Mouse (Mus musculus): Measurements from ENCODE around the gene Pou3f4. TPM values are rescaled to one million over a fixed set of nuclear protein-coding genes. Genes with fewer than 3 reads are reported as not detected.

Pou3f4 gene
- total and polyA plus RNA-seq, 2 experiments from 2014 or later: 5.1 to 19.3 TPM

- Histone ChIP-seq H3K4me1 (ENCODE audit: insufficient read depth, low read length) (no peaks in the 10 kb centered on the region), H3K9me3 (ENCODE audit: low read length) (no peaks in the 10 kb centered on the region), H3K9ac (replicated peaks; ENCODE audit: low read length) (no peak overlapping the region), H3K4me3 (ENCODE audit: low read length) (peak overlapping the region; percentile 10), H3K36me3 (ENCODE audit: insufficient read depth, low read length) (no peaks in the 10 kb centered on the region), H3K27me3 (ENCODE audit: insufficient read depth, low read length) (no peaks in the 10 kb centered on the region), H3K27ac (0 out of 2 replicates have a peak overlapping the region, but pooled peaks have one; percentile 20), H3K4me2 (ENCODE audit: low read depth, low read length) (peak overlapping the region; percentile 58)
- no peak for DNase-seq (ENCODE audit: low spot score)
- no peak for TF ChIP-seq CTCF (IDR thresholded peaks at IDR 0.05; ENCODE audit: low read depth)
- ATAC-seq: no peak
- WGBS: 31% methylated on average over 5 of the region's 5 CpGs
Observed at GRCm38 (mm10) chrX:110812071-110812470, 2.0 kb upstream of the Pou3f4 start.

- no peaks in the 10 kb centered on the region for H3K36me3 ChIP-seq (ENCODE audit: insufficient read depth, low read length)
- H3K4me2 ChIP-seq (ENCODE audit: low read depth, low read length): peak overlapping the region; percentile 58
- TF ChIP-seq CTCF (IDR thresholded peaks at IDR 0.05; ENCODE audit: low read depth): no peak
- no peaks in the 10 kb centered on the region for H3K27me3 ChIP-seq (ENCODE audit: insufficient read depth, low read length)
- H3K4me3 ChIP-seq (ENCODE audit: low read length): peak overlapping the region; percentile 52
- no peak for ATAC-seq
- DNase-seq (ENCODE audit: low spot score): no peak
- no peak overlapping the region for H3K9ac ChIP-seq (replicated peaks; ENCODE audit: low read length)
- H3K9me3 ChIP-seq (ENCODE audit: low read length): no peaks in the 10 kb centered on the region
- peak overlapping the region; percentile 26; the same call in 1 of the 2 replicates for H3K27ac ChIP-seq
- 29% methylated on average over 5 of the region's 5 CpGs for WGBS
- H3K4me1 ChIP-seq (ENCODE audit: insufficient read depth, low read length): no peaks in the 10 kb centered on the region
Observed at GRCm38 (mm10) chrX:110813401-110813800, 679 bp upstream of the Pou3f4 start.

GRCm38 (mm10) chrX:110814592-110815548 is 790 bp downstream of the Pou3f4 start:
- Histone ChIP-seq H3K9ac (replicated peaks; ENCODE audit: low read length) (peak overlapping the region; percentile 51), H3K36me3 (ENCODE audit: insufficient read depth, low read length) (no peaks in the 10 kb centered on the region), H3K9me3 (ENCODE audit: low read length) (no peaks in the 10 kb centered on the region), H3K27me3 (ENCODE audit: insufficient read depth, low read length) (no peaks in the 10 kb centered on the region), H3K4me3 (ENCODE audit: low read length) (peak overlapping the region; percentile 52), H3K4me1 (ENCODE audit: insufficient read depth, low read length) (no peaks in the 10 kb centered on the region), H3K27ac (peak overlapping the region; percentile 76), H3K4me2 (ENCODE audit: low read depth, low read length) (peak overlapping the region; percentile 58)
- WGBS: 26% methylated on average over 52 of the region's 52 CpGs
- ATAC-seq (peak; percentile 49), DNase-seq (ENCODE audit: low spot score) (peak; percentile 27)
- TF ChIP-seq CTCF (IDR thresholded peaks at IDR 0.05; ENCODE audit: low read depth): no peak

- Histone ChIP-seq H3K9ac (replicated peaks; ENCODE audit: low read length) (peak overlapping the region; percentile 51), H3K36me3 (ENCODE audit: insufficient read depth, low read length) (no peaks in the 10 kb centered on the region), H3K27me3 (ENCODE audit: insufficient read depth, low read length) (no peaks in the 10 kb centered on the region), H3K27ac (peak overlapping the region; percentile 76), H3K4me3 (ENCODE audit: low read length) (peak overlapping the region; percentile 52), H3K9me3 (ENCODE audit: low read length) (no peaks in the 10 kb centered on the region), H3K4me1 (ENCODE audit: insufficient read depth, low read length) (no peaks in the 10 kb centered on the region), H3K4me2 (ENCODE audit: low read depth, low read length) (peak overlapping the region; percentile 58)
- WGBS: 46% methylated on average over 18 of the region's 18 CpGs
- TF ChIP-seq CTCF (IDR thresholded peaks at IDR 0.05; ENCODE audit: low read depth): no peak
- ATAC-seq: no peak
- no peak for DNase-seq (ENCODE audit: low spot score)
Observed at GRCm38 (mm10) chrX:110815549-110815930, 1.5 kb downstream of the Pou3f4 start.

GRCm38 (mm10) chrX:110816609-110817008 is 2.5 kb downstream of the Pou3f4 start:
- no peak for ATAC-seq
- Histone ChIP-seq H3K4me2 (ENCODE audit: low read depth, low read length) (peak overlapping the region; percentile 58), H3K4me3 (ENCODE audit: low read length) (peak overlapping the region; percentile 52), H3K4me1 (ENCODE audit: insufficient read depth, low read length) (no peaks in the 10 kb centered on the region), H3K9ac (replicated peaks; ENCODE audit: low read length) (peak overlapping the region; percentile 51), H3K36me3 (ENCODE audit: insufficient read depth, low read length) (no peaks in the 10 kb centered on the region), H3K27ac (peak overlapping the region; percentile 56), H3K27me3 (ENCODE audit: insufficient read depth, low read length) (no peaks in the 10 kb centered on the region), H3K9me3 (ENCODE audit: low read length) (no peaks in the 10 kb centered on the region)
- peak; percentile 28 for DNase-seq (ENCODE audit: low spot score)
- 20% methylated on average over 16 of the region's 16 CpGs for WGBS
- TF ChIP-seq CTCF (IDR thresholded peaks at IDR 0.05; ENCODE audit: low read depth): no peak

GRCm38 (mm10) chrX:110817211-110817610 is 3.1 kb downstream of the Pou3f4 start:
- Histone ChIP-seq H3K27me3 (ENCODE audit: insufficient read depth, low read length) (no peaks in the 10 kb centered on the region), H3K4me2 (ENCODE audit: low read depth, low read length) (peak overlapping the region; percentile 58), H3K4me3 (ENCODE audit: low read length) (peak overlapping the region; percentile 52), H3K27ac (0 out of 2 replicates have a peak overlapping the region, but pooled peaks have one; percentile 56), H3K9ac (replicated peaks; ENCODE audit: low read length) (peak overlapping the region; percentile 51; the same call in 1 of the 2 replicates), H3K36me3 (ENCODE audit: insufficient read depth, low read length) (no peaks in the 10 kb centered on the region), H3K9me3 (ENCODE audit: low read length) (no peaks in the 10 kb centered on the region), H3K4me1 (ENCODE audit: insufficient read depth, low read length) (no peaks in the 10 kb centered on the region)
- TF ChIP-seq CTCF (IDR thresholded peaks at IDR 0.05; ENCODE audit: low read depth): no peak
- 19% methylated on average over 10 of the region's 10 CpGs for WGBS
- peak; percentile 21 for DNase-seq (ENCODE audit: low spot score)
- no peak for ATAC-seq
